Comparison of ENCODE assay signal across 7 mouse cellular contexts in genomic region chr1:58859131-58859530, GRCm38 (mm10).
DNase-seq lines count a peak whose midpoint lies in the region; ATAC-seq and TF ChIP-seq lines count a peak whose summit lies in the region.
"Not testable (repeated sequence)": the region's sequence is repeated elsewhere in the genome, so short reads cannot be mapped to it uniquely, and the experiment has no call there.

No protein-coding gene starts in this region.

- H3K9ac ChIP-seq in CH12.LX (ENCODE audit: insufficient read depth, low read depth); kidney, postnatal 0 days (ENCODE audit: low read depth, low read length); lung, embryonic 15.5 days; lung, postnatal 0 days (replicated peaks; ENCODE audit: low read depth): not testable (repeated sequence)

- not testable (repeated sequence) for TF ChIP-seq RAD21 in CH12.LX (IDR thresholded peaks at IDR 0.05; ENCODE audit: low read depth, low read length)

- 0 out of 2 replicates have a peak overlapping the region, but pooled peaks have one; percentile 92 for H3K4me2 ChIP-seq in CH12.LX (ENCODE audit: insufficient read depth, low read depth, poor library complexity, severe bottlenecking)
- not testable (repeated sequence) for H3K4me2 ChIP-seq in kidney, postnatal 0 days (ENCODE audit: low read length)
- peak overlapping the region; percentile 36; the same call in 1 of the 2 replicates for H3K4me2 ChIP-seq in lung, embryonic 15.5 days
- 0 out of 2 replicates have a peak overlapping the region, but pooled peaks have one; percentile 33 for H3K4me2 ChIP-seq in lung, postnatal 0 days (replicated peaks; ENCODE audit: low read depth, low read length)

- WGBS in kidney, postnatal 0 days: 59% methylated on average over 4 of the region's 4 CpGs
- 35% methylated on average over 3 of the region's 4 CpGs for WGBS in lung, embryonic 15.5 days
- 25% methylated on average over 4 of the region's 4 CpGs for WGBS in lung, postnatal 0 days

- not testable (repeated sequence) for TF ChIP-seq EP300 in CH12.LX (IDR thresholded peaks at IDR 0.05; ENCODE audit: low read length); lung, postnatal 0 days (IDR thresholded peaks at IDR 0.05)

- H3K27ac ChIP-seq in CH12.LX (ENCODE audit: insufficient read depth, low read depth); kidney, postnatal 0 days; lung, postnatal 0 days (ENCODE audit: low read length): not testable (repeated sequence)
- peak overlapping the region; percentile 24; the same call in 1 of the 2 replicates for H3K27ac ChIP-seq in embryonic fibroblast, embryonic 13.5 days (ENCODE audit: insufficient read depth, low read length)
- H3K27ac ChIP-seq in lung, embryonic 15.5 days: peak overlapping the region; percentile 81; the same call in 1 of the 2 replicates

- H3K4me3 ChIP-seq in CH12.LX (replicated peaks in 1 of 3; ENCODE audit: low read depth in 2 of 3, low read length in 2 of 3, poor library complexity in 1 of 3); embryonic fibroblast, embryonic 13.5 days (ENCODE audit: insufficient read depth, low read length); kidney, postnatal 0 days (replicated peaks; ENCODE audit: low read depth, low read length); lung, embryonic 15.5 days; lung, postnatal 0 days (ENCODE audit: low read depth, low read length): not testable (repeated sequence)

- DNase-seq in CH12.LX (ENCODE audit: extremely low read depth): not testable (repeated sequence)
- DNase-seq in R1 (ENCODE audit: low read depth, low spot score): peak; percentile 35
- peak; percentile 1 for DNase-seq in brain, embryonic 14.5 days (ENCODE audit: low read depth)
- peak; percentile 24 for DNase-seq in kidney, postnatal 0 days (ENCODE audit: low spot score)
- peak; percentile 36 for DNase-seq in lung, postnatal 0 days (ENCODE audit: low spot score)

- H3K27me3 ChIP-seq in CH12.LX (replicated peaks); kidney, postnatal 0 days (ENCODE audit: insufficient read depth, low read length); lung, embryonic 15.5 days; lung, postnatal 0 days (replicated peaks; ENCODE audit: insufficient read depth, low read length): not testable (repeated sequence)

- TF ChIP-seq POLR2A in CH12.LX (IDR thresholded peaks at IDR 0.05; ENCODE audit: low read depth, low read length); brain, embryonic 14.5 days (IDR thresholded peaks at IDR 0.05; ENCODE audit: borderline replicate concordance, extremely low read depth, insufficient read depth, insufficient read length, poor library complexity, severe bottlenecking); embryonic fibroblast, embryonic 13.5 days (IDR thresholded peaks at IDR 0.05; ENCODE audit: low read depth, low read length): not testable (repeated sequence)

- H3K79me2 ChIP-seq in CH12.LX (replicated peaks; ENCODE audit: control insufficient read depth, extremely low read depth, insufficient read depth, poor library complexity, severe bottlenecking): not testable (repeated sequence)

- dilution Hi-C loops in CH12.LX (cut with MboI; ENCODE audit: extremely low pct_ligation_motif_present, extremely low pct_unique_long_range_greater_than_20kb, low sequenced_read_pairs): not testable (repeated sequence)

- ATAC-seq in kidney, postnatal 0 days (replicated peaks; ENCODE audit: low FRiP score, low read depth): not testable (repeated sequence)
- peak; percentile 57; the same call in 1 of the 2 replicates for ATAC-seq in lung, embryonic 15.5 days (ENCODE audit: borderline replicate concordance, extremely low read depth, low FRiP score, low TSS enrichment)
- peak; percentile 75 for ATAC-seq in lung, postnatal 0 days

- H3K9me3 ChIP-seq in CH12.LX (replicated peaks; ENCODE audit: low read length); kidney, postnatal 0 days (replicated peaks; ENCODE audit: low read length); lung, embryonic 15.5 days; lung, postnatal 0 days (ENCODE audit: low read length): not testable (repeated sequence)

- not testable (repeated sequence) for H3K36me3 ChIP-seq in CH12.LX (replicated peaks in 1 of 2; ENCODE audit: control insufficient read depth in 1 of 2, insufficient read depth in 1 of 2, low read length in 1 of 2); kidney, postnatal 0 days (ENCODE audit: insufficient read depth, low read length); lung, embryonic 15.5 days; lung, postnatal 0 days (ENCODE audit: insufficient read depth, low read length)

- not testable (repeated sequence) for TF ChIP-seq CTCF in CH12.LX (conservative IDR thresholded peaks at IDR 0.05 in 1 of 2, IDR thresholded peaks at IDR 0.05 in 1 of 2; ENCODE audit: low read depth in 2 of 2, low read length in 2 of 2); brain, embryonic 14.5 days (IDR thresholded peaks at IDR 0.05; ENCODE audit: borderline replicate concordance, extremely low read depth, insufficient read depth, insufficient read length); embryonic fibroblast, embryonic 13.5 days (IDR thresholded peaks at IDR 0.05; ENCODE audit: borderline replicate concordance, insufficient read depth, low read length); kidney, postnatal 0 days (IDR thresholded peaks at IDR 0.05; ENCODE audit: low read depth); lung, postnatal 0 days (IDR thresholded peaks at IDR 0.05)

- in situ Hi-C loops in CH12.LX (cut with MboI; ENCODE audit: low pct_ligation_motif_present, low pct_unique_long_range_greater_than_20kb, low sequenced_read_pairs): not testable (repeated sequence)

- H3K4me1 ChIP-seq in CH12.LX (ENCODE audit: control insufficient read depth in 1 of 2, insufficient read depth in 2 of 2): peaks cover 23 to 47% of the 10 kb centered on the region in 2 experiments
- not testable (repeated sequence) for H3K4me1 ChIP-seq in embryonic fibroblast, embryonic 13.5 days (ENCODE audit: control insufficient read depth, insufficient read depth, low read length); kidney, postnatal 0 days (replicated peaks; ENCODE audit: insufficient read depth, low read length); lung, embryonic 15.5 days; lung, postnatal 0 days (ENCODE audit: insufficient read depth, low read depth, low read length)
